Mouse (Mus musculus): Measurements from ENCODE around the gene Snx29.

- no peak for TF ChIP-seq TAL1 (IDR thresholded peaks at IDR 0.05; ENCODE audit: low read length)
- TF ChIP-seq GATA1 (IDR thresholded peaks at IDR 0.05; ENCODE audit: low read length), result no peak
Observed at GRCm38 (mm10) chr16:11500061-11500460, 177.4 kb downstream of the Snx29 start.

Measured in erythroblast, embryonic 14.5 days (primary cell).